Mouse (Mus musculus): ENCODE results near the gene Arpc5. TPM values are rescaled to one million over a fixed set of nuclear protein-coding genes. Genes with fewer than 3 reads are reported as not detected.

The Arpc5 gene
- polyA plus RNA-seq (2017; shearing (Covaris generic)): 537 TPM

DNA sequence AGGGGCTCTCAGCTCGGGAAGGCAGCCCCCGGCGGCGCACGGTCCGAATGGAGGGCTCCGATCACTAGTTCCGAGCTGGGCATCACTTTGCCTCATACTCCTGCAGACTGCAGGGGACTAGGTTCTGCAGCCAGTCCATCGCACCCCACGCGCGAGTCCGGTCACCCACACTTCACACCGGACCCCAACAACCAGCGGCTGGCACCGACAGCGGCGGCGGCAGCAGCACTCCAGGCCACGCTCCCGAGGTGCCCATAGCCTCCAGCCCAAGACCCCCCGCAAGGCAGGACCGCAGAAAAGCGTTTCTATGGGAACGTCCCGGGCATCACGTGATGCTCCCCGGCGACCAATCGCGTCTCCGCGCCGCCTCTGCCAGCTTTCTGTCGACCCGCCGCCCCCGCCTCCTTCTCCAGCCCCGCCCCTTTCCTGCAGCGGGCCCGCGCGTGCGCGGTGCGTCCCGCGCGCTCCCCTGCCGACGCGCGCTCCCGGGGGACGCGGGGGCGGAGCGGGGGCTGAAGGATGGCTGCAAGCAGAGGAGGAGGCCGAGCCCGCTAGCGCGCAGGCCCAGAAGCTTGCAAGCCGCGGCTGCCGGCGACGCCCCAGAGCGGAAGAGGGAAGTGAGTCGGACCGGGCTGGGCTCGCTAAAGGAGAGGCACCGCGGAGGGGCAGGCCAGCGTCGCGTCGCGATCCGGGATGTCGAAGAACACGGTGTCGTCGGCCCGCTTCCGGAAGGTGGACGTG, at the start of gene Arpc5, which contains the start of gene Rgl1:
Arpc5 (plus strand) TSS at position 511 of the 741 bp plus-strand sequence.
Rgl1 (minus strand) TSS at position 320 of the 741 bp plus-strand sequence.

DNA sequence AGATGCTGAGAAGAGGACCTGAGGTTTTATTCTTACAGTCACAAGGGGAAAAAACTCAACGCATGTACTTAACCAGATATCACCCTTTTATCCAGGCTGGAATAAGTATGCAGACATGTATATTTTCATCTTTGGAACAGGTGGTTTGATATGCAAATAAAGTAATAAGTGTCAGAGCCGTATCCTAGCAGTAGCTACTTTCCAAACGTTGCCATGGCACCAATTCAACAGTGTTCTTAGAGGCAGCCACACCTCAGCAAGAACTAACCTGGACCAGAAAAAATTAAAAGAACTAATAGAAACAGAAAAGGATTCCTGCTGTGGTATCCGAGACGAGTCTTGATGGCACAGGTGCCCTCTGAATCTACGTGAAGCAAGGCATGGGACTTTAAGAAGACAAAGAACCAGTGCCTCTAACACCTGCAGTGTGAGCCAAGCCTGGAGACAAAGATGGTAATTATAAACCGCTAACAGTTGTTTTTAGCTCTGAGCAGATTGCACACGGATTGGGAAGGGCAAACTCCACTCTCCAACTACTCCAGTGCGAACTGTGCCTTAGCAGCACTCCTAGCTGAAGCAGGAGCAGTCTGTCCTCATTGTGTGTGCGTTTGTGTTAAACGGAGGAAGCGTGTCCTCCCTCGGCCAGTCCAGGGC, 15.9 kb upstream of the Arpc5 start, which contains the start of gene Apobec4:
Apobec4 (plus strand) TSS at position 240 of the 654 bp plus-strand sequence.

DNA sequence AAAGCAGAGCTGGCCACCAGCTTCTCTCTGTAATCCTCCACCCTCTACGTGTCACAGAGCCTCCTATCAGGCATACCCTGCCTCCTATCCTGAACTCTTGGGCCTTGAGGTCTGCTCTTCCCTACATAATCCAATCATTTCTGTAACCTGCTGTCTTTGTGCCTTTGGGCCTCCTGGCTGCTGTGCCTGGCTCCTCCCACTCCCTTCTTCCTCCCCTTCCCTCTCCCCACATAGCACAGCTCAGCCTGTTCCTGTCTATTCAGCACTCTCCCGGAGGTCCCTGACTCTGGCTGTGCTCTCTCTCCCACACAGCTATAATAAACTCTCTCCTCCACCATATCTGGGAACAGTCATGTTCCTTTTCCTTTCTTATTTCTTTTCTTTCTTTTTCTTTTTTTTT, 33.6 kb downstream of the Arpc5 start, which contains the start of gene Ncf2:
Ncf2 (plus strand) TSS at position 298 of the 400 bp plus-strand sequence.

Other genes starting within 250 kb of the Arpc5 start
- gene Apobec4, start 16.0 kb upstream of the Arpc5 start, polyA plus RNA-seq (2017; shearing (Covaris generic)): not detected
- 0.21 TPM for gene Rgl1, start 191 bp upstream of the Arpc5 start, polyA plus RNA-seq (2017; shearing (Covaris generic))
- gene Ncf2, start 33.7 kb downstream of the Arpc5 start, polyA plus RNA-seq (2017; shearing (Covaris generic)): 0.92 TPM
- 50.1 TPM for gene Smg7, start 136.1 kb downstream of the Arpc5 start, polyA plus RNA-seq (2017; shearing (Covaris generic))
- gene Nmnat2, start 188.5 kb downstream of the Arpc5 start, polyA plus RNA-seq (2017; shearing (Covaris generic)): 8.7 TPM

All from effector memory CD4-positive, alpha-beta T cell, adult 5 months (primary cell).